In genomic region chr17:32317708-32318107, GRCm38 (mm10) we compare ENCODE assay signal across 20 mouse cellular contexts. TPM values are rescaled to one million over a fixed set of nuclear protein-coding genes. Genes with fewer than 3 reads are reported as not detected.
A peak's percentile ranks its signal among the peaks of the same experiment; 100 is the strongest.
DNase-seq lines count a peak whose midpoint lies in the region; ATAC-seq and TF ChIP-seq lines count a peak whose summit lies in the region.
"Had no signal": no experiment of that assay in that cellular context is flagged by ENCODE, and none has a peak within 500 bp of the region (broad histone marks: within the 10 kb centered on the region; RNA-seq: fewer than 3 reads in every experiment).

No protein-coding gene starts in this region.

- no peak overlapping the region for H3K4me3 ChIP-seq in layer of hippocampus, adult 2 months
- no peak overlapping the region for H3K4me3 ChIP-seq in midbrain, embryonic 11.5 days (ENCODE audit: low read depth, low read length)
- H3K4me3 ChIP-seq in midbrain, embryonic 15.5 days = no peak overlapping the region
- H3K4me3 ChIP-seq: embryonic facial prominence, embryonic 12.5 days; forebrain, embryonic 13.5 days; heart, embryonic 10.5 days; hindbrain, embryonic 13.5 days had no signal

- 91% methylated on average over 3 of the region's 3 CpGs for WGBS in midbrain, embryonic 11.5 days
- 91% methylated on average over 3 of the region's 3 CpGs for WGBS in midbrain, embryonic 15.5 days

- H3K27me3 ChIP-seq in midbrain, embryonic 11.5 days (ENCODE audit: control insufficient read depth, insufficient read depth, low read length) = no peaks in the 10 kb centered on the region
- no peaks in the 10 kb centered on the region for H3K27me3 ChIP-seq in midbrain, embryonic 15.5 days (replicated peaks)
- H3K27me3 ChIP-seq: embryonic facial prominence, embryonic 12.5 days; forebrain, embryonic 13.5 days; hindbrain, embryonic 13.5 days had no signal

- peak; percentile 19; the same call in 1 of the 2 replicates for TF ChIP-seq CTCF in layer of hippocampus, adult 2 months (conservative IDR thresholded peaks at IDR 0.05)

- H3K4me2 ChIP-seq in midbrain, embryonic 11.5 days = no peak overlapping the region
- no peak overlapping the region for H3K4me2 ChIP-seq in midbrain, embryonic 15.5 days
- H3K4me2 ChIP-seq: embryonic facial prominence, embryonic 12.5 days; forebrain, embryonic 13.5 days; hindbrain, embryonic 13.5 days had no signal

- DNase-seq in heart, adult 11 months = peak; percentile 86
- DNase-seq in heart, adult 8-10 months (ENCODE audit: low spot score) = no peak
- DNase-seq in layer of hippocampus, adult 2 months (ENCODE audit: low spot score in 2 of 2) = no peak
- DNase-seq in layer of hippocampus, postnatal 36 days = no peak
- peak; percentile 81 for DNase-seq in midbrain, embryonic 11.5 days (ENCODE audit: low spot score, missing footprints)
- DNase-seq in gastrocnemius, postnatal 10 days = no peak
- DNase-seq: adrenal gland, postnatal 10 days; cerebellum, adult 11 months; cerebellum, adult 8-10 months; cerebellum, postnatal 14 days; embryo, embryonic 11 days; forebrain, postnatal 0 days; gastrocnemius, postnatal 25 days; heart, postnatal 10 days; heart, postnatal 4 days had no signal

- H3K27ac ChIP-seq in layer of hippocampus, adult 2 months = no peak overlapping the region
- no peak overlapping the region for H3K27ac ChIP-seq in midbrain, embryonic 11.5 days (ENCODE audit: low read depth, low read length)
- no peak overlapping the region for H3K27ac ChIP-seq in midbrain, embryonic 15.5 days
- H3K27ac ChIP-seq: embryonic facial prominence, embryonic 12.5 days; forebrain, embryonic 13.5 days; heart, embryonic 10.5 days; hindbrain, embryonic 13.5 days had no signal

- peaks cover 32% of the 10 kb centered on the region for H3K36me3 ChIP-seq in midbrain, embryonic 11.5 days (ENCODE audit: control insufficient read depth, insufficient read depth, low read length)
- peaks cover 46% of the 10 kb centered on the region for H3K36me3 ChIP-seq in midbrain, embryonic 15.5 days (replicated peaks)

- peaks cover 18% of the 10 kb centered on the region for H3K4me1 ChIP-seq in midbrain, embryonic 11.5 days (ENCODE audit: control insufficient read depth, insufficient read depth, low read length)
- peaks cover 31% of the 10 kb centered on the region for H3K4me1 ChIP-seq in midbrain, embryonic 15.5 days

- no peaks in the 10 kb centered on the region for H3K9me3 ChIP-seq in midbrain, embryonic 11.5 days (ENCODE audit: control insufficient read depth, low read length)
- no peaks in the 10 kb centered on the region for H3K9me3 ChIP-seq in midbrain, embryonic 15.5 days
- H3K9me3 ChIP-seq: embryonic facial prominence, embryonic 12.5 days; forebrain, embryonic 13.5 days; heart, embryonic 10.5 days; hindbrain, embryonic 13.5 days had no signal

- no peak overlapping the region for H3K9ac ChIP-seq in midbrain, embryonic 11.5 days (ENCODE audit: low read length)
- no peak overlapping the region for H3K9ac ChIP-seq in midbrain, embryonic 15.5 days
- H3K9ac ChIP-seq: embryonic facial prominence, embryonic 12.5 days; forebrain, embryonic 13.5 days; forebrain, postnatal 0 days; hindbrain, embryonic 13.5 days had no signal

- no peak for ATAC-seq in midbrain, embryonic 11.5 days (ENCODE audit: low FRiP score)
- no peak for ATAC-seq in midbrain, embryonic 15.5 days (replicated peaks)
- ATAC-seq: forebrain, embryonic 13.5 days; forebrain, postnatal 0 days had no signal

RNA-seq across cellular contexts. Expression of gene Akap8, which starts 3.3 kb away (rescaled TPM):
- total RNA-seq in heart, adult 8-10 months (2022) = 10 to 100 TPM; 34.6 to 51.5 (median 44.6) TPM
- 100 to 1,000 TPM in 1 of 2 experiments, 10 to 100 TPM in 1; 99.2 to 112 TPM for total RNA-seq in layer of hippocampus, adult 2 months (2021)
- total RNA-seq in layer of hippocampus, postnatal 36 days (2021) = 100 to 1,000 TPM in 1 of 2 experiments, 10 to 100 TPM in 1; 89.0 to 107 TPM
- polyA plus RNA-seq in midbrain, embryonic 11.5 days (2014; fragmentation: Nextera tagmentation; extraction: Ambion mirVana) = 53.0 and 55.4 TPM in 2 replicates
- 108 and 114 TPM in 2 replicates for polyA plus RNA-seq in midbrain, embryonic 15.5 days (2015; fragmentation: Nextera tagmentation; extraction: Ambion mirVana)
- total RNA-seq in gastrocnemius, postnatal 10 days (2021) = 10 to 100 TPM; 37.6 to 50.2 TPM

RNA-seq across cellular contexts. Expression of gene Akap8l, which starts 32.7 kb away (rescaled TPM):
- 10 to 100 TPM; 41.4 to 55.8 (median 46.3) TPM for total RNA-seq in heart, adult 8-10 months (2022)
- 100 to 1,000 TPM; 220 to 238 TPM for total RNA-seq in layer of hippocampus, adult 2 months (2021)
- total RNA-seq in layer of hippocampus, postnatal 36 days (2021) = 100 to 1,000 TPM; 203 to 228 TPM
- polyA plus RNA-seq in midbrain, embryonic 11.5 days (2014; fragmentation: Nextera tagmentation; extraction: Ambion mirVana) = 67.1 and 67.4 TPM in 2 replicates
- 182 and 187 TPM in 2 replicates for polyA plus RNA-seq in midbrain, embryonic 15.5 days (2015; fragmentation: Nextera tagmentation; extraction: Ambion mirVana)
- 10 to 100 TPM; 23.7 to 39.9 TPM for total RNA-seq in gastrocnemius, postnatal 10 days (2021)

RNA-seq across cellular contexts. Expression of gene Brd4, which starts 33.2 kb away (rescaled TPM):
- 10 to 100 TPM; 48.1 to 61.7 (median 48.7) TPM for total RNA-seq in heart, adult 8-10 months (2022)
- total RNA-seq in layer of hippocampus, adult 2 months (2021) = 100 to 1,000 TPM; 103 to 121 TPM
- 100 to 1,000 TPM; 107 to 127 TPM for total RNA-seq in layer of hippocampus, postnatal 36 days (2021)
- polyA plus RNA-seq in midbrain, embryonic 11.5 days (2014; fragmentation: Nextera tagmentation; extraction: Ambion mirVana) = 82.8 and 97.9 TPM in 2 replicates
- polyA plus RNA-seq in midbrain, embryonic 15.5 days (2015; fragmentation: Nextera tagmentation; extraction: Ambion mirVana) = 95.3 and 95.5 TPM in 2 replicates
- total RNA-seq in gastrocnemius, postnatal 10 days (2021) = 10 to 100 TPM; 55.4 to 70.2 TPM

Comparison
In these comparisons a context has a peak if more than half of its experiments do, and no peak if none do; other contexts are left out.
1. DNase-seq: peak in heart, adult 11 months (single experiment) and midbrain, embryonic 11.5 days (single experiment); none in heart, adult 8-10 months (single experiment), layer of hippocampus, adult 2 months (0 of 2), layer of hippocampus, postnatal 36 days (0 of 2) and gastrocnemius, postnatal 10 days (single experiment).